Mouse (Mus musculus) forebrain, embryonic 10.5 days (tissue): ENCODE results near the gene Lhx1. TPM values are rescaled to one million over a fixed set of nuclear protein-coding genes. Genes with fewer than 3 reads are reported as not detected.

Source experiments
- DNase-seq: peaks from one replicate; pipeline ENCODE4 v3.0.0-alpha.2; 2017; ENCODE audit warnings: low spot score; ENCODE audit errors: extremely low spot score
- H3K27ac ChIP-seq: fragments of 300-500 bp; sonication (generic); 2 replicates; pipeline ENCODE4 v1.5.1; 2016; ENCODE audit warnings: mild to moderate bottlenecking
- H3K27me3 ChIP-seq: fragments of 300-500 bp; sonication (generic); 2 replicates; pipeline ENCODE4 v1.6.1; 2016; ENCODE audit warnings: mild to moderate bottlenecking; ENCODE audit not compliant: poor library complexity, severe bottlenecking
- H3K36me3 ChIP-seq: fragments of 300-500 bp; sonication (generic); replicated peaks from 2 replicates; pipeline ENCODE4 v1.6.1; 2016; ENCODE audit warnings: mild to moderate bottlenecking, moderate library complexity
- H3K4me1 ChIP-seq: fragments of 300-500 bp; sonication (generic); 2 replicates; pipeline ENCODE4 v1.6.1; 2016
- H3K4me3 ChIP-seq: fragments of 300-500 bp; sonication (generic); 2 replicates; pipeline ENCODE4 v1.5.1; 2016; ENCODE audit warnings: mild to moderate bottlenecking, moderate library complexity
- H3K9me3 ChIP-seq: fragments of 300-500 bp; sonication (generic); 2 replicates; pipeline ENCODE4 v1.6.1; 2016; ENCODE audit warnings: mild to moderate bottlenecking, moderate library complexity
- WGBS: fragments of 180-500 bp; shearing (Covaris S2); methylation state at CpG from one replicate; pipeline ENCODE4 v1.1.7; 2016; 5-methylcytosine and 5-hydroxymethylcytosine counted together
- polyA plus RNA-seq: library from polyadenylated mRNA; unstranded; fragments of >200 nt; fragmentation: Nextera tagmentation; extraction: Ambion mirVana; gene quantifications from 2 replicates; pipeline ENCODE4 v1.2.1, GENCODE M21; 2016

Gene Lhx1
- polyA plus RNA-seq, 1 experiment from 2014 or later: 2.6 TPM

- Histone ChIP-seq H3K4me1 (peaks cover 4% of the 10 kb centered on the region; the same call in 1 of the 2 replicates), H3K36me3 (no peaks in the 10 kb centered on the region), H3K9me3 (peaks cover 6% of the 10 kb centered on the region; the same call in 1 of the 2 replicates), H3K4me3 (no peak overlapping the region), H3K27me3 (peaks cover 38% of the 10 kb centered on the region), H3K27ac (no peak overlapping the region)
- 87% methylated on average over 14 of the region's 14 CpGs for WGBS
- DNase-seq: no peak
These were observed 28.6 kb upstream of the Lhx1 start for GRCm38 (mm10) chr11:84553821-84554450.

GRCm38 (mm10) chr11:84551296-84551695 lies 26.0 kb upstream of the Lhx1 start:
- Histone ChIP-seq H3K27me3 (peaks cover 63% of the 10 kb centered on the region), H3K4me3 (no peak overlapping the region), H3K27ac (no peak overlapping the region), H3K4me1 (peaks cover 4% of the 10 kb centered on the region; the same call in 1 of the 2 replicates), H3K36me3 (no peaks in the 10 kb centered on the region), H3K9me3 (peaks cover 6% of the 10 kb centered on the region; the same call in 1 of the 2 replicates)
- no peak for DNase-seq
- 92% methylated on average over 4 of the region's 4 CpGs for WGBS

GRCm38 (mm10) chr11:84549258-84549791 lies 24.0 kb upstream of the Lhx1 start:
- H3K27me3 ChIP-seq: peaks cover 72% of the 10 kb centered on the region
- H3K9me3 ChIP-seq: peaks cover 6% of the 10 kb centered on the region; the same call in 1 of the 2 replicates
- 49% methylated on average over 6 of the region's 6 CpGs for WGBS
- no peaks in the 10 kb centered on the region for H3K36me3 ChIP-seq
- no peak overlapping the region for H3K27ac ChIP-seq
- DNase-seq: no peak
- H3K4me1 ChIP-seq: peaks cover 4% of the 10 kb centered on the region; the same call in 1 of the 2 replicates
- H3K4me3 ChIP-seq: no peak overlapping the region

GRCm38 (mm10) chr11:84548293-84548692 lies 23.0 kb upstream of the Lhx1 start:
- Histone ChIP-seq H3K4me3 (no peak overlapping the region), H3K27me3 (peaks cover 70% of the 10 kb centered on the region), H3K27ac (no peak overlapping the region), H3K36me3 (no peaks in the 10 kb centered on the region), H3K4me1 (peaks cover 4% of the 10 kb centered on the region; the same call in 1 of the 2 replicates), H3K9me3 (peaks cover 2% of the 10 kb centered on the region; the same call in 1 of the 2 replicates)
- no peak for DNase-seq
- 54% methylated on average over 2 of the region's 2 CpGs for WGBS

GRCm38 (mm10) chr11:84539981-84540380 lies 14.6 kb upstream of the Lhx1 start:
- no peak for DNase-seq
- no peaks in the 10 kb centered on the region for H3K36me3 ChIP-seq
- 8% methylated on average over 4 of the region's 4 CpGs for WGBS
- H3K27me3 ChIP-seq: peaks cover 82% of the 10 kb centered on the region
- no peak overlapping the region for H3K4me3 ChIP-seq
- H3K27ac ChIP-seq: peak overlapping the region; percentile 48; the same call in 1 of the 2 replicates
- peaks cover 17% of the 10 kb centered on the region for H3K4me1 ChIP-seq
- H3K9me3 ChIP-seq: no peaks in the 10 kb centered on the region

GRCm38 (mm10) chr11:84529797-84530703 lies 4.7 kb upstream of the Lhx1 start:
- DNase-seq: no peak
- Histone ChIP-seq H3K4me3 (no peak overlapping the region), H3K9me3 (no peaks in the 10 kb centered on the region), H3K36me3 (no peaks in the 10 kb centered on the region), H3K27ac (no peak overlapping the region), H3K27me3 (peaks cover 100% of the 10 kb centered on the region), H3K4me1 (peaks cover 36% of the 10 kb centered on the region)
- WGBS: 7% methylated on average over 14 of the region's 14 CpGs

- H3K27me3 ChIP-seq: peaks cover 100% of the 10 kb centered on the region
- H3K36me3 ChIP-seq: no peaks in the 10 kb centered on the region
- H3K9me3 ChIP-seq: no peaks in the 10 kb centered on the region
- H3K4me3 ChIP-seq: peak overlapping the region; percentile 25
- under 1% methylated on average over 24 of the region's 24 CpGs for WGBS
- no peak overlapping the region for H3K27ac ChIP-seq
- DNase-seq: peak; percentile 27
- peaks cover 44% of the 10 kb centered on the region for H3K4me1 ChIP-seq
These were observed 3.9 kb upstream of the Lhx1 start for GRCm38 (mm10) chr11:84529143-84529755.

GRCm38 (mm10) chr11:84526976-84527860 lies 1.9 kb upstream of the Lhx1 start:
- peak; percentile 35 for DNase-seq
- no peaks in the 10 kb centered on the region for H3K36me3 ChIP-seq
- H3K27ac ChIP-seq: no peak overlapping the region
- under 1% methylated on average over 29 of the region's 29 CpGs for WGBS
- H3K27me3 ChIP-seq: peaks cover 100% of the 10 kb centered on the region
- H3K9me3 ChIP-seq: no peaks in the 10 kb centered on the region
- peak overlapping the region; percentile 13; the same call in 1 of the 2 replicates for H3K4me3 ChIP-seq
- peaks cover 61% of the 10 kb centered on the region for H3K4me1 ChIP-seq

GRCm38 (mm10) chr11:84526451-84526850 lies 1.1 kb upstream of the Lhx1 start:
- H3K4me1 ChIP-seq: peaks cover 61% of the 10 kb centered on the region
- H3K27me3 ChIP-seq: peaks cover 100% of the 10 kb centered on the region
- no peak for DNase-seq
- H3K27ac ChIP-seq: no peak overlapping the region
- H3K4me3 ChIP-seq: peak overlapping the region; percentile 61
- no peaks in the 10 kb centered on the region for H3K36me3 ChIP-seq
- WGBS: 0% methylated on average over 10 of the region's 10 CpGs
- 0 out of 2 replicates have a peak, but pooled peaks cover 2% of the 10 kb centered on the region for H3K9me3 ChIP-seq

GRCm38 (mm10) chr11:84524511-84525270 lies 644 bp downstream of the Lhx1 start:
- H3K4me1 ChIP-seq: peaks cover 64% of the 10 kb centered on the region
- H3K9me3 ChIP-seq: 0 out of 2 replicates have a peak, but pooled peaks cover 3% of the 10 kb centered on the region
- peak; percentile 55 for DNase-seq
- 0 out of 2 replicates have a peak overlapping the region, but pooled peaks have one; percentile 40 for H3K27ac ChIP-seq
- WGBS: under 1% methylated on average over 48 of the region's 48 CpGs
- H3K36me3 ChIP-seq: no peaks in the 10 kb centered on the region
- H3K4me3 ChIP-seq: peak overlapping the region; percentile 61
- peaks cover 100% of the 10 kb centered on the region for H3K27me3 ChIP-seq
